Mouse (Mus musculus) neural tube, embryonic 11.5 days (tissue): ENCODE measurements around the gene Pear1. TPM values are rescaled to one million over a fixed set of nuclear protein-coding genes. Genes with fewer than 3 reads are reported as not detected.

ENCODE experiments used
- ATAC-seq: fragments of 200-750 bp; cut with Nextera tagmentation; 2 replicates; pipeline ENCODE4 v1.8.0; 2017; ENCODE audit warnings: moderate number of reproducible peaks, mild to moderate bottlenecking, moderate TSS enrichment, moderate library complexity; ENCODE audit not compliant: insufficient read depth, low FRiP score, low TSS enrichment
- DNase-seq: peaks from one replicate; pipeline ENCODE4 v3.0.0-alpha.2; 2015; ENCODE audit warnings: low spot score
- H3K27ac ChIP-seq: fragments of 300-500 bp; sonication (generic); 2 replicates; pipeline ENCODE4 v1.5.1; 2014; ENCODE audit warnings: low read depth, mild to moderate bottlenecking, low read length
- H3K27me3 ChIP-seq: fragments of 300-500 bp; sonication (generic); 2 replicates; pipeline ENCODE4 v1.6.1; 2014; ENCODE audit warnings: mild to moderate bottlenecking, low read length, mixed read lengths; ENCODE audit not compliant: control insufficient read depth, insufficient read depth
- H3K36me3 ChIP-seq: fragments of 300-500 bp; sonication (generic); 2 replicates; pipeline ENCODE4 v1.6.1; 2014; ENCODE audit warnings: mild to moderate bottlenecking, low read length, moderate library complexity, mixed read lengths; ENCODE audit not compliant: control insufficient read depth, insufficient read depth
- H3K4me1 ChIP-seq: fragments of 300-500 bp; sonication (generic); 2 replicates; pipeline ENCODE4 v1.6.1; 2014; ENCODE audit warnings: low read length, mixed read lengths; ENCODE audit not compliant: control insufficient read depth, insufficient read depth
- H3K4me2 ChIP-seq: fragments of 300-500 bp; sonication (generic); 2 replicates; pipeline ENCODE4 v1.6.1; 2014; ENCODE audit warnings: low read depth, mild to moderate bottlenecking, moderate library complexity
- H3K4me3 ChIP-seq: fragments of 300-500 bp; sonication (generic); 2 replicates; pipeline ENCODE4 v1.5.1; 2014; ENCODE audit warnings: low read depth, low read length
- H3K9ac ChIP-seq: fragments of 300-500 bp; sonication (generic); 2 replicates; pipeline ENCODE4 v1.6.1; 2014; ENCODE audit warnings: mild to moderate bottlenecking, low read length
- H3K9me3 ChIP-seq: fragments of 300-500 bp; sonication (generic); 2 replicates; pipeline ENCODE4 v1.6.1; 2016; ENCODE audit warnings: low read length; ENCODE audit not compliant: control insufficient read depth
- WGBS: fragments of 180-500 bp; shearing (Covaris S2); extraction: QIAGEN DNeasy Blood & Tissue Kit; methylation state at CpG from one replicate; pipeline ENCODE4 v1.1.7; 2014; 5-methylcytosine and 5-hydroxymethylcytosine counted together
- polyA plus RNA-seq: library from polyadenylated mRNA; unstranded; fragments of >200 nt; fragmentation: Nextera tagmentation; extraction: Ambion mirVana; gene quantifications from 2 replicates; pipeline ENCODE4 v1.2.1, GENCODE M21; 2014

The Pear1 gene
- polyA plus RNA-seq, 1 experiment from 2014 or later, result 10.2 TPM

DNA sequence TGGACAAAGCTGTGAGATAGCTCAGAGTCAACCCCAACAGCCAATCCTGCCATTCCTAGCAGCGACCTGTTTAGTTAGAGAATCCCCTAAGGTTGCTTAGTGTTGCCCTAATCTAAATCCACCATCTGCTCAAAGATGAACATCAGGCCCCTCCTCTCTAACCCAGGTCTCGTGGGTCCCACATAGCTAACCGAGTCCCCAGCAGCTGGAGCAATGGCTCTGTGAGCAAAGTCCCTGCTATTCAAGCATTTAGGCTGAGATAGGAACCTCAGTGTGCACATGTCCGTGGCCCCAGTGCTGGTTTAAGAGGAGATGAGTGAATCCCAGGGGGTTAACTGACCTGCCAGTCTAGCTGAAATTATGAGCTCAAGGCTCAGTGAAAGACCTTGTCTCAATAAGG is 22.1 kb upstream of the Pear1 start:
- H3K4me3 ChIP-seq, result no peak overlapping the region
- DNase-seq, result no peak
- H3K9ac ChIP-seq, result no peak overlapping the region
- H3K9me3 ChIP-seq, result no peaks in the 10 kb centered on the region
- no peaks in the 10 kb centered on the region for H3K27me3 ChIP-seq
- WGBS, result 68% methylated on average over 4 of the region's 4 CpGs
- H3K27ac ChIP-seq, result no peak overlapping the region
- no peak overlapping the region for H3K4me2 ChIP-seq
- ATAC-seq, result no peak
- no peaks in the 10 kb centered on the region for H3K4me1 ChIP-seq
- no peaks in the 10 kb centered on the region for H3K36me3 ChIP-seq

DNA sequence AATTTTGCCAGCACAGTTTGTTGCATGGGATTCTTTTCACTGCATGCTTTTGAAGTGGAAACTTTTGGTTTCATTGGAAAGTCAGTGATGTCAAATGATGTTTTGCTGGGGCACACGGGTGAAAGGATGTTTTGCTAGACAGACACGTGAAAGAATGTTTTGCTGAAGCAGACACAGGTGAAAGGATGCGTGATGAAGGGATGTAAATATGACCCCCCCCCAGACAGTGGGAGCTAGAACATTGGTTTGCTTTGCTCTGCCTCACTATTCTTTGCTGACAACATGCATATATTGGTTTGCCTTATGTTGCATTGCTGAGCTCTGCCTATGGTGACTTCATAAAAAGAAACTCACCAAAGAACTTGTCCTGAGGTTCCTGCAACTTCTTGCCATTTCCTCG is 20.9 kb upstream of the Pear1 start:
- ATAC-seq, result no peak
- no peaks in the 10 kb centered on the region for H3K4me1 ChIP-seq
- no peak for DNase-seq
- 84% methylated on average over 4 of the region's 4 CpGs for WGBS
- H3K4me3 ChIP-seq, result no peak overlapping the region
- no peak overlapping the region for H3K9ac ChIP-seq
- H3K27me3 ChIP-seq, result no peaks in the 10 kb centered on the region
- no peaks in the 10 kb centered on the region for H3K36me3 ChIP-seq
- no peaks in the 10 kb centered on the region for H3K9me3 ChIP-seq
- H3K4me2 ChIP-seq, result no peak overlapping the region
- H3K27ac ChIP-seq, result no peak overlapping the region

DNA sequence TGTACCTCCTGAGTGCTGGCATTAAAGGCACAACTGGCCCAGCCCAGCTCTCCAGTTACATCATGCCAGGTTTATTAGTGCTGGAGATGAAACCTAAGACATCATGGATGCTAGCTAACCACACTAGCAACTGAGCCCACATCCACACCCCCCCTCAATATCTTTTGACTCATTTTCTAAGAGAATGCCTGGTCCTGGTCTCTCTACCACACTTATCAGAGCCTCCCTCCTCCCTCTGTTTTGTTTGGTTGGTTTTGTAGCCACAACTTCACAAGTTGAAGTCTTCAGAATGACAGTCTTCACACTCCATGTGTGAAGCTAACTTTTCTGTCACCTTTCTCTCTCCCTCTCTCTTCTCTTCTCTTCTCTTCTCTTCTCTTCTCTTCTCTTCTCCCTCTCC is 16.8 kb upstream of the Pear1 start:
- no peaks in the 10 kb centered on the region for H3K9me3 ChIP-seq
- H3K4me3 ChIP-seq, result no peak overlapping the region
- ATAC-seq (no peak), DNase-seq (no peak)
- no peaks in the 10 kb centered on the region for H3K4me1 ChIP-seq
- no peaks in the 10 kb centered on the region for H3K27me3 ChIP-seq
- H3K4me2 ChIP-seq, result no peak overlapping the region
- no peak overlapping the region for H3K9ac ChIP-seq
- no peaks in the 10 kb centered on the region for H3K36me3 ChIP-seq
- H3K27ac ChIP-seq, result no peak overlapping the region

- no peaks in the 10 kb centered on the region for H3K36me3 ChIP-seq
- no peak overlapping the region for H3K4me2 ChIP-seq
- WGBS, result 5% methylated on average over 4 of the region's 4 CpGs
- H3K27me3 ChIP-seq, result no peaks in the 10 kb centered on the region
- no peak overlapping the region for H3K4me3 ChIP-seq
- DNase-seq (peak; percentile 75), ATAC-seq (no peak)
- no peaks in the 10 kb centered on the region for H3K4me1 ChIP-seq
- no peak overlapping the region for H3K27ac ChIP-seq
- no peak overlapping the region for H3K9ac ChIP-seq
- H3K9me3 ChIP-seq, result no peaks in the 10 kb centered on the region
Measured at GRCm38 (mm10) chr3:87838622-87839021, 14.5 kb upstream of the Pear1 start.

GRCm38 (mm10) chr3:87833482-87833881 is 9.4 kb upstream of the Pear1 start:
- DNase-seq (no peak), ATAC-seq (no peak)
- H3K27ac ChIP-seq, result no peak overlapping the region
- H3K9me3 ChIP-seq, result no peaks in the 10 kb centered on the region
- 72% methylated on average over 5 of the region's 5 CpGs for WGBS
- H3K4me3 ChIP-seq, result no peak overlapping the region
- H3K36me3 ChIP-seq, result no peaks in the 10 kb centered on the region
- no peaks in the 10 kb centered on the region for H3K27me3 ChIP-seq
- H3K9ac ChIP-seq, result no peak overlapping the region
- no peaks in the 10 kb centered on the region for H3K4me1 ChIP-seq
- no peak overlapping the region for H3K4me2 ChIP-seq

DNA sequence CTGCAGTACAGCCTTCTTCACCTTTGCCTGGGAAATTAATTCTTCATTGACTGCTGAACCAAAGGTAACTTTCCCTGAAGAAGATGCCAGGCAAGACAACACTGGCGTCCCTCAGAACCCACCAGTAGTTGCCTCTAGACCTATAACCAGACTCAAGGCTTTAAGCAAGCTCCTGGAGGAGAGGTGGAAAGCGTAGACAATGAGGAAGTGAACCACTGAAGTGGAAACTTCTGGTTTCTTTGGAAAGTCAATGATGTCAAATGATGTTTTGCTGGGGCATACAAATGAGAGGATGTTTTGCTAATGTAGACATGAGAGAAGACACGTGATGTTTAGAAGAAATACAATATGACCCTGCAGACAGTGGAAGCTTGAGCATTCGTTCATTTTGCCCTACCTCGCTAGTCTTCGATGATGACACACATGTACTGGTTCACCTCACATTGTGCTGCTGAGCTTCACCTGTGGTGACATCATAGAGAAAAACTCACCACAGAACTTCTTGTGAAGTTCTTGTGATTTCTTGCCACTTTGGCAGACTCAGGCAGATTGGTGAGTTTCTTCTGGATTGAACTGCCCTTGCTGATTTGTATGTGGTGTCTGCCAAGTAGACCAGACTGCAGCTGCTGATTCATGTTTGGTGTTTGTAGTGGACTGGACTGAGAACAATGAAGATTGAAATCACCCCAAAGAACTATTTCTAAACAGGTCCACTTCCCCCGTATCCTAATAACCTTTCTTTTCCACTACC is 8.2 kb upstream of the Pear1 start:
- WGBS, result 86% methylated on average over 7 of the region's 7 CpGs
- ATAC-seq, result no peak
- no peaks in the 10 kb centered on the region for H3K4me1 ChIP-seq
- DNase-seq, result no peak
- no peak overlapping the region for H3K27ac ChIP-seq
- no peak overlapping the region for H3K9ac ChIP-seq
- no peaks in the 10 kb centered on the region for H3K27me3 ChIP-seq
- no peaks in the 10 kb centered on the region for H3K36me3 ChIP-seq
- no peak overlapping the region for H3K4me2 ChIP-seq
- H3K9me3 ChIP-seq, result no peaks in the 10 kb centered on the region
- H3K4me3 ChIP-seq, result no peak overlapping the region

- WGBS, result 46% methylated on average over 10 of the region's 10 CpGs
- no peaks in the 10 kb centered on the region for H3K9me3 ChIP-seq
- H3K27ac ChIP-seq, result no peak overlapping the region
- DNase-seq, result no peak
- no peaks in the 10 kb centered on the region for H3K4me1 ChIP-seq
- no peaks in the 10 kb centered on the region for H3K36me3 ChIP-seq
- no peak for ATAC-seq
- no peak overlapping the region for H3K4me2 ChIP-seq
- no peak overlapping the region for H3K9ac ChIP-seq
- H3K4me3 ChIP-seq, result no peak overlapping the region
- H3K27me3 ChIP-seq, result no peaks in the 10 kb centered on the region
Measured at GRCm38 (mm10) chr3:87829025-87829424, 4.9 kb upstream of the Pear1 start.

- no peak for DNase-seq
- no peaks in the 10 kb centered on the region for H3K27me3 ChIP-seq
- H3K4me1 ChIP-seq, result no peaks in the 10 kb centered on the region
- H3K36me3 ChIP-seq, result no peaks in the 10 kb centered on the region
- no peak overlapping the region for H3K9ac ChIP-seq
- H3K4me2 ChIP-seq, result no peak overlapping the region
- no peaks in the 10 kb centered on the region for H3K9me3 ChIP-seq
- H3K4me3 ChIP-seq, result no peak overlapping the region
- no peak for ATAC-seq
- 37% methylated on average over 4 of the region's 4 CpGs for WGBS
- H3K27ac ChIP-seq, result no peak overlapping the region
Measured at GRCm38 (mm10) chr3:87828435-87828834, 4.3 kb upstream of the Pear1 start.

DNA sequence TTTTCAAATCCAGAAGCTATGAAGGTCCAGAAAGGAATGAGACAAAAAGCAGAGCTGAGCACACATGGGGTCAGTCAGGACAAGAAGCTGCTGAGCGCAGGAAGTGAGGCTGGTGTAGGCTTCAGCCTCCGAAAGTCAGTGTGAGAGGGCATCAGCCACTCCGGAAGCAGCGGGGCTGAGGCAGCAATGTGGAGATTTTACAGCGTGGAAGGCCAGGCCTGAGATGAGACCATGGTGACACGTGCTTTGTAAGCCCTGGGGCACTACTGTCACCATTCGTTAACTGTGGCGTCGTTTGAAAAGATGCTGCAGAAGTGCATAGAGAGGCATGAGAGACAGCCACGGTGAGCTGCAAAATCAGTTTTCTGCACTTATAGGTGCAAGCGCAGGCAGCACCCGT is 5.9 kb downstream of the Pear1 start:
- Histone ChIP-seq H3K4me3 (no peak overlapping the region), H3K4me1 (no peaks in the 10 kb centered on the region), H3K9me3 (no peaks in the 10 kb centered on the region), H3K27me3 (peaks cover 7% of the 10 kb centered on the region), H3K27ac (no peak overlapping the region), H3K9ac (no peak overlapping the region), H3K4me2 (no peak overlapping the region), H3K36me3 (no peaks in the 10 kb centered on the region; the same call in 1 of the 2 replicates)
- DNase-seq (no peak), ATAC-seq (no peak)
- 71% methylated on average over 12 of the region's 12 CpGs for WGBS
